Mouse (Mus musculus) megakaryocyte-erythroid progenitor cell, adult 5-6 weeks (primary cell): ENCODE measurements around the gene Dnajb5. TPM values are rescaled to one million over a fixed set of nuclear protein-coding genes. Genes with fewer than 3 reads are reported as not detected.
"Not testable (repeated sequence)": the region's sequence is repeated elsewhere in the genome, so short reads cannot be mapped to it uniquely, and the experiment has no call there.

ENCODE experiments used
- ATAC-seq: replicated peaks from 2 replicates; pipeline ENCODE4 v1.8.0; 2016; ENCODE audit warnings: mild to moderate bottlenecking, inconsistent platforms; ENCODE audit not compliant: severe bottlenecking, poor library complexity, low FRiP score, low TSS enrichment
- total RNA-seq, 2 experiments: library from RNA; stranded (forward) in 1 of 2; stranded (reverse) in 1 of 2; fragments of 200-1000, 215-1000 nt in 1 of 2; fragments of >200 nt in 1 of 2; fragmentation: Nextera tagmentation in 1 of 2; gene quantifications; 2 replicates each; pipeline ENCODE4 v1.2.3; 2014 to 2017

Gene Dnajb5
- total RNA-seq, 2 experiments from 2014 or later = 0.09 to 2.2 TPM

DNA sequence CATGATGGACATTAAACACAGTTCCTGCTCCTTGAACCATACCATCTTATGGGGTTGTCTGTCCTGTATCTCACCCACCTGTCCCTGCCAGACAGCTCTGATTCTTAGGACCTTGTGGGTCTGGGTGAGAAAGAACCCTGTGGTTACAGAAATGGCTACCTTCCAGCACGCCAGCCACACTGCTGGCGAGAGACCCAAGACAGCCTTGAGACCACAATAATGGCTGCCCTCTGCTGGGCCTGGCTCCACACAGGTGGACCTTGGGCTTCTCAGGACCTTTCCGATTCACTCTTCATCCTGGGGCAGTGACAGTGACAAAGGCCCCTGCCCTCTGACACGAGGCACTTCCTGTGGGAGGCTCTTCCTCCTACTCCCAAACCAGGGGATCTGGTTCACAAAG, 9.8 kb downstream of the Dnajb5 start:
- no peak for ATAC-seq

DNA sequence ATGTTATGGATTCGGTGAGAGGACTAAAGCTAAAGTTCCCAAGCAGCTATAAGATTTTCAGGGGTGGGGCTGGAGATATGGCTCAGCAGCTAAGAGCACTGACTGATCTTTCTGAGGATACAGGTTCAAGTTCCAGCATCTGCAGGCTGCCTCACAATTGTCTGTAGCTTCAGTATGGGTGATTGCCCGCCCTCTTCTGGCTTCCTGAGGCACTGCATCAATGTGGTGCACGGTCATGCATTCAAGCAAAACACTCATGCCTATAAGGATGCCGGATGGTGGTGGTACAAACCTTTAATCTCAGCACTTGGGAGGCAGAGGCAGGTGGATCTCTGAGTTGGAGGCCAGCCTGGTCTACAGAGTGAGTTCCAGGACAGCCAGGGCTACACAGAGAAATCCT, 12.0 kb downstream of the Dnajb5 start:
- peak; percentile 76 for ATAC-seq

GRCm38 (mm10) chr4:42963480-42963879, 13.9 kb downstream of the Dnajb5 start:
- no peak for ATAC-seq

- ATAC-seq = peak; percentile 66; the same call in 1 of the 2 replicates
Observed at GRCm38 (mm10) chr4:42965039-42965719, 15.6 kb downstream of the Dnajb5 start.

- no peak for ATAC-seq
Observed at GRCm38 (mm10) chr4:42969304-42969703, 19.7 kb downstream of the Dnajb5 start, which contains the start of gene 1700022I11Rik. Gene 1700022I11Rik, plus strand, starts transcription at chr4:42969604.

GRCm38 (mm10) chr4:42972952-42973351, 23.3 kb downstream of the Dnajb5 start:
- ATAC-seq = no peak

- ATAC-seq = no peak
Observed at GRCm38 (mm10) chr4:42973868-42974267, 24.3 kb downstream of the Dnajb5 start.

- ATAC-seq = peak; percentile 62; the same call in 1 of the 2 replicates
Observed at GRCm38 (mm10) chr4:42978062-42978461, 28.4 kb downstream of the Dnajb5 start.

GRCm38 (mm10) chr4:42980467-42980866, 30.9 kb downstream of the Dnajb5 start:
- ATAC-seq = not testable (repeated sequence)

DNA sequence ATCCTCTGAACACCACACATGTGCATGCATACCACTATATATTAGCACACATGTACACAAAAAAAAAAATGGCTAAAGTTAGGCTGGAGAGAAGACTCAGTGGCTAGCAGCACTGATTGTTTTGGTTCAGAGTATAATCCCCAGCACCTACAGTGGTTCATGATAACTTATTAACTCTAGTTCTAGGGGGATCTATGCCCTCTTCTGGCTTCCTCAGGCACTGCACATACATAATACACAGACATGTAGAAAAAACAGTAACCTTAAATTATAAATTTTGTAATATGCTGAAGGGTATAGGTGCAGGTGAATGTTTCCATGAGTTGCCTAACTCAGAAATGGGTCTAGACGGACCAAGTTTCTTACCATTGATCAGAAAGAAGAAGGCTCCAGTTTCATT, 38.7 kb downstream of the Dnajb5 start:
- ATAC-seq = peak; percentile 61; the same call in 1 of the 2 replicates

DNA sequence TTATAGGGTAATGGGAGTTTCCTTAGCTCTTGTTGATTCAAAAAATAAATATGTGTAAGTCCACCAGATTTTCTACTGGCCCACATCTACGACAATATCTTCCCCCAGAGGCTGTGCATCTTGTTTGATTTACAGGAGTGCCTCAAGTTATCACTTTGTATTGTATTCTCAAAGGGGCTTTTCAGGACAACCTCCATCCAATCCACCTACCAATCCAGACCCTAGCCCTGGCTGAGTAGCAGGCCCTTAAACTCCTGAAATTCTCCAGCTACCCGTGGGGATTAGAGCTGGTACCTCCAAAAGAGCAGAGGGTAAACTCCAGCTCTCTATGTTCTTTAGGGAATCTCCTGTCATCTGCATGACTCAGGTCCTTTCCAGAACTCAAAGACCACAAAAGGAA, 48.4 kb downstream of the Dnajb5 start:
- ATAC-seq = no peak

GRCm38 (mm10) chr4:42999451-43000140, 50.0 kb downstream of the Dnajb5 start:
- peak; percentile 64 for ATAC-seq

GRCm38 (mm10) chr4:43000141-43000986, 50.8 kb downstream of the Dnajb5 start, which contains the start of gene Vcp:
Gene Vcp, minus strand, starts transcription at chr4:43000507.
- ATAC-seq = peak; percentile 97

DNA sequence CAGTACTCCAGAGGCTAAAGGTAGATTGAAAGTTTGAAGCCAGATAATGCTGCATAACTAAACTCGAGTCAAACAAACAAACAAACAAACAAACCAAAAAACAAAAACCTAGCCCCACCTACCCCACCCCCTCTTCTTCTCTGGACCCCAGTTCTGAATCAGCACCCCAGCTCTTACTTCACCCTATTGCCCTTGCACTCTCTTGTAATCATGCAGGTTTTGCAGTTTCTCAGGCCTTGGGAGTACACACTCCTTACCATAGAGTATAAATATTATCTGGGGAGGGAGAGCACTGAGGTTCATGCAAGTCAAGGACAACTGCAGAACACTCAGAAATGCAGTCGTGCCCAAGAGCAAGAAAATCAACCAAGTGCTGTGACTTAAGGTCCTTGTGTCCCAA, 51.7 kb downstream of the Dnajb5 start:
- no peak for ATAC-seq

DNA sequence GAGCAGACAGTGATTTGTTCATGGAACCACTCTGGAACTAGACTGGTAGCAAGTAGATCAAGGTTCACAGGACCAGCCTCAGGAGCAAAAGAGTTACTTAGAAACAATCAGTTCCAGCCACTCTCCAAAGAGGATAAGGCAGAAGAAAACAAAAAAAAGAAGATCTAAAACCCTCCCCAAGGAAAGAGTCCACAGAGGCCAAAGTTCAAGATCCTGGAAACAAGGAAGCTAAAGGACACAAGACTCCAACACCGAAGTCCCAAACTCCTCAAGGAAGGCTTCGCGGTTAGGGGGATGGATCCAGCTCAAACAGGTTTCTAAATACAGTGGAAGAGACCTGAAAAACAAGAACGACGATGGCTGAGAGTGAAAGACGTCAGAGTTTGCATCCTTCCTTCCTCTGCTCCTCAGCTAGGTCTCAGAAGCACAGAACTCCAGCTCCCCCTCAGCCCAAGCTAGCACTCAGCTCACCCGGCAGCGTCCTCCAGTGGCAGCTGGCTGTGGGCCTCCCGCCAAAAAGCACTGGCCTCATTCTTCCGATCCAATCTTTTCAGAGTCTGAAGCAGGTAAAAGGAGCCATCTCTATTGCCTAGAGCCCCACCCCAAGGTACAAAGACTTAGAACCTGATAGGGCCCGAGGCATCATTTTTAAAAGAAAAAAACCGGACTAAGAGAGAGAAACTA, 53.3 kb downstream of the Dnajb5 start:
- no peak for ATAC-seq

DNA sequence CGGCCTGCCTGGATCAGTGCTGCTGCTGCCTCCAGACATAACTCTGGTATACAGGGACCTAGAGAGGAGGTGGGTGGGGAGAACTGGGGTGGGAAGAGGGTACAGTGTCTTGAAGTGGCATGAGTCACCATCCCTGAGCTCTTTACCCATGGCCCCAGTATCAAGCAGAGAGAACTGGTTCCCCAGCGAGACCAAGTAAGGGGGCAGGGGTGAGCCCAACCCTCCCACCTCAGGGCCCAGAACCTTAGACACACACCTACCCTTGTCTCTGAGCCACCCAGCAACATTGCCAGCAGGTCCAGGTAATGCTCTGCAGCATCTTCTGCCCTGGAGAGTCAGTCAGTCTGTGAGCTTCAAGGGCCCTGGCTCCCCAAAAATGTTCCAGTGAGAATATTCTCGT, 55.3 kb downstream of the Dnajb5 start:
- ATAC-seq = no peak

DNA sequence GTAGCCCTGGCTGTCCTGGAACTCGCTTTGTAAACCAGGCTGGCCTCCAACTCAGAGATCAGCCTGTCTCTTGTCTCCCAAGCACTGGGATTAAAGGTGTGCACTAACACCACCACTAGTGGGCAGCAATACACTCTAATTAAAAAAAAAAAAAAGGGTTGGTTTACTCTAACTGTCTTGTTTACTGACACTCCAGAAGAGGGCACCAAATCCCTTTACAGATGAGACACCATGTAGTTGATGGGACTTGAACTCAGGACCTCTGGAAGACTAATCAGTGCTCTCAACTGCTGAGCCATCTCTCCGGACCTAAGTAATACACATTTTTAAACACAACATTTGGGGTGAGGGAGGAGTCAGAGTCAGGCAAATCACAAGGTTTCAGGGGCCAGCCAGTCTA, 56.2 kb downstream of the Dnajb5 start:
- ATAC-seq = peak; percentile 56; the same call in 1 of the 2 replicates
